Mouse (Mus musculus) c-Kit-positive CD71-positive TER-119-positive erythroid progenitor cells, embryonic 14.5 days (primary cell): ENCODE results near the gene Fgfr2.

Experiments
- DNase-seq: peaks from one replicate; pipeline ENCODE4 v3.0.0-alpha.2; 2013; ENCODE audit warnings: low spot score

Fgfr2 gene

GRCm38 (mm10) chr7:130269124-130269867 lies 2853.9 kb downstream of the Fgfr2 start:
- no peak for DNase-seq

GRCm38 (mm10) chr7:130267099-130267498 lies 2856.1 kb downstream of the Fgfr2 start:
- DNase-seq, result no peak

- DNase-seq, result no peak
Observed at GRCm38 (mm10) chr7:130266166-130266490, 2857.0 kb downstream of the Fgfr2 start.

GRCm38 (mm10) chr7:130265319-130266165 lies 2857.6 kb downstream of the Fgfr2 start:
- DNase-seq, result no peak

- DNase-seq, result no peak
Observed at GRCm38 (mm10) chr7:130264616-130265318, 2858.4 kb downstream of the Fgfr2 start.

GRCm38 (mm10) chr7:130263799-130264351 lies 2859.3 kb downstream of the Fgfr2 start:
- no peak for DNase-seq

- no peak for DNase-seq
Observed at GRCm38 (mm10) chr7:130263233-130263594, 2859.9 kb downstream of the Fgfr2 start.

- DNase-seq, result no peak
Observed at GRCm38 (mm10) chr7:130262528-130263232, 2860.5 kb downstream of the Fgfr2 start.

GRCm38 (mm10) chr7:130261684-130262527 lies 2861.2 kb downstream of the Fgfr2 start:
- DNase-seq, result no peak

- no peak for DNase-seq
Observed at GRCm38 (mm10) chr7:130260905-130261683, 2862.1 kb downstream of the Fgfr2 start.

GRCm38 (mm10) chr7:130260060-130260459 lies 2863.1 kb downstream of the Fgfr2 start:
- DNase-seq, result no peak

GRCm38 (mm10) chr7:130258704-130259295 lies 2864.3 kb downstream of the Fgfr2 start:
- DNase-seq, result no peak

GRCm38 (mm10) chr7:130257991-130258703 lies 2865.0 kb downstream of the Fgfr2 start:
- DNase-seq, result no peak

- no peak for DNase-seq
Observed at GRCm38 (mm10) chr7:130253264-130253663, 2869.9 kb downstream of the Fgfr2 start.

GRCm38 (mm10) chr7:130251936-130252523 lies 2871.1 kb downstream of the Fgfr2 start:
- no peak for DNase-seq

GRCm38 (mm10) chr7:130250994-130251393 lies 2872.2 kb downstream of the Fgfr2 start:
- DNase-seq, result no peak

- no peak for DNase-seq
Observed at GRCm38 (mm10) chr7:130248403-130248802, 2874.7 kb downstream of the Fgfr2 start.

- no peak for DNase-seq
Observed at GRCm38 (mm10) chr7:130247831-130248230, 2875.3 kb downstream of the Fgfr2 start.

- no peak for DNase-seq
Observed at GRCm38 (mm10) chr7:130246483-130246882, 2876.7 kb downstream of the Fgfr2 start.
